Mouse (Mus musculus): ENCODE results near the gene Rsph1.

Rsph1 gene

GRCm38 (mm10) chr17:31303401-31303800 lies 26.2 kb upstream of the Rsph1 start:
- no peak for DNase-seq (ENCODE audit: low spot score in 2 of 2)

- no peak for DNase-seq (ENCODE audit: low spot score in 2 of 2)
These were observed 23.6 kb upstream of the Rsph1 start for GRCm38 (mm10) chr17:31300736-31301135.

- DNase-seq (ENCODE audit: low spot score in 2 of 2): no peak
These were observed 22.8 kb upstream of the Rsph1 start for GRCm38 (mm10) chr17:31299981-31300380.

GRCm38 (mm10) chr17:31298419-31299209 lies 21.4 kb upstream of the Rsph1 start:
- no peak for DNase-seq (ENCODE audit: low spot score in 2 of 2)

- peak in 1 of 2 experiments; percentile 52 for DNase-seq (ENCODE audit: low spot score in 2 of 2)
These were observed 20.3 kb upstream of the Rsph1 start for GRCm38 (mm10) chr17:31297521-31297939.

- DNase-seq (ENCODE audit: low spot score in 2 of 2): peak; percentile 82 to 83
These were observed 19.0 kb upstream of the Rsph1 start for GRCm38 (mm10) chr17:31295892-31296781.

- peak; percentile 82 to 83 for DNase-seq (ENCODE audit: low spot score in 2 of 2)
These were observed 18.2 kb upstream of the Rsph1 start for GRCm38 (mm10) chr17:31295215-31295891.

DNA sequence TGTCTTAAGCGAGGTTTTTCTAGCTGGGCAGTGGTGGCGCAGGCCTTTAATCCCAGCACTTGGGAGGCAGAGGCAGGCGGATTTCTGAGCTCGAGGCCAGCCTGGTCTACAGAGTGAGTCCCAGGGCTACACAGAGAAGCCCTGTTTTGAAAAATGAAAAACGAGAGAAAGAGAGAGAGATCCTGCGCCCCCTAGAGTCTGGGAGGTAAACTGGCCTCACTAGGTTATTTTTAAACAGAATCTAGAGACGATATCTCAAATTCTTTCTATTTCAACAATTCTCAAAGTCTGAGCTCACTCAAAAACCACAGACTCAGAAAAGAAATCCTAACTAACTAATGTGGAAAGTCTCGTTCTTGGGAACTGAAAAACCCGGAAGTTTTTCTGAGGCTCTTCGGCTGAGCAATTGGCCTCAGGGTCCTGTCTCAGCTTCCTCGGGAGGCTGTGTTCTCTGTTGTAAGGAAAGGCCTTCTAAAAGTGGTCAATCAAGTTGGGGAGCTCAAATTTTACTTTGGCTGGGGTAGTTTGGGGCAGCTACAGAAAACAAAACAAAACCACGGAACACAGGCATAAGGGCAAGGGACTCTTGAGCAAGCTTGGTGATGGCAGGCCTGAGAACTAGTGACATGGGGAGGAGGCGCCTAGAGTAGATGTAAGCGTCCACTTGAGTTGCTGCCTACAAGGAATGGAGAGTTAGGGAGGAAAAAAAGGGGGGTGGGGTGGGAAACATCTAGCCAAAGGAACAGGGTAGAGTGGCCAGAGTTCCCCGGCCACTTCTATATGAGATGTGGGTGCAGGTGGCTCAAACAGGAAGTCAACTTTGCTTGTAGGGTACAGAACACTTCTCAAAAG lies 17.4 kb upstream of the Rsph1 start:
- peak in 1 of 2 experiments; percentile 67 for DNase-seq (ENCODE audit: low spot score in 2 of 2)

DNA sequence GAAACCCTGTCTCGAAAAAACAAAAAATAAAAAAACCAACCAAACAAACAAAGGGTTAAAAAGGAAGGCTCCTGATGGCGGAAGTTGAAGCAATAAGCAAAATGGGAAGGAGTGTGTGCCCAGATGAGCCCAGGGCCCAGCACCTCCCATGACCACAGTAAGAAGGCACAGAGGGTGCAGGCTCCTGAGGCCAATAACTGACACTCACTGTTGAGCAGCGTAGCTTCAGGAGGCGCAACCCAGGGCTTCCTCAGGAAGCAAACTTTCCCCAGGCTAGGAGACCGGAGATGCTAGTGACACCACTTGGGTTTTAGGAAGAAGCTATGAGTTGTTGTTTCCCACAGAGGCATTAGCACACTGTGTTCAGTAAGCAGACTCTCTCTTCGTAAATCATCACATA lies 13.7 kb upstream of the Rsph1 start:
- peak; percentile 37 to 61 for DNase-seq (ENCODE audit: low spot score in 2 of 2)

DNA sequence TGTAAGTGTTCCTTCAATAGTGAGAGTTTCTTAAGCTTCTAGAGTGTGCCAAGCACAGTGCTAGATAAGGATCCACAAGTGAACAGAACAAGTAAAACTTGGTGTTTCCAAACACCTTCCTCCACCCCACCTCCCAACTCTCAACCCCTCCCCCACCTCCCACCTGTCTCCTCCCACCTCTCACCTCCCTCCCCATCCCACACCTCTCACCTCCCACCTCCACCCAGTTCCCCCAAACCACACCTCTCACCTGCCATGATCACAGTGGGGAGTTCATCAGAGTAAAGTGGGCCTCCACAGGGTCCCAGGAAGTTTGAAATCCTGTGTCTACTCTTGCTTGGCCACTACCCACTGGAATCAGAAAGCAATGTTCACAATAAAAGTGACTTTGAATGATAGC lies 13.1 kb upstream of the Rsph1 start:
- DNase-seq (ENCODE audit: low spot score in 2 of 2): no peak

GRCm38 (mm10) chr17:31288999-31289726 lies 12.0 kb upstream of the Rsph1 start:
- no peak for DNase-seq (ENCODE audit: low spot score in 2 of 2)

- no peak for DNase-seq (ENCODE audit: low spot score in 2 of 2)
These were observed 10.0 kb upstream of the Rsph1 start for GRCm38 (mm10) chr17:31287216-31287615.

DNA sequence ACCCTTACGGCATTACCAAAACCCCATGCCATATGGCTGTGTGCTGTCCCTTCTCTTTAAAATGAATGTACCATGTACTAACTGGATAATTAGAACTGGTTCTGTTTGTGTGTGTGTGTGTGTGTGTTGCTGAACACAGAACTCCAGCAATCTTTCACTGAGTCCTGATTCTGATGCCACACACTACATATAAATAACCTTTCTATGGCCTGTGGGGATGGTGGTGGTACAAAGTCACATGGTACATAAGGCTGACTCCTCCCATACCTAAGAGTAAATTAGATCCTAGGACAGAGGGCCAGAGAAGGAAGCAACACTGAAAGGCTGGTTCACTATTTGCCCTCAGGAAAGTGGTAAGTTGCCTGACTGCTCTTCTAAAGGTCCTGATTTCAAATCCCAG lies 9.3 kb upstream of the Rsph1 start, which contains the start of gene Slc37a1:
Slc37a1 (plus strand) TSS at position 301 of the 400 bp plus-strand sequence.
- DNase-seq (ENCODE audit: low spot score in 2 of 2): no peak

- DNase-seq (ENCODE audit: low spot score in 2 of 2): peak; percentile 68 to 73
These were observed 8.7 kb upstream of the Rsph1 start for GRCm38 (mm10) chr17:31285867-31286266.

DNA sequence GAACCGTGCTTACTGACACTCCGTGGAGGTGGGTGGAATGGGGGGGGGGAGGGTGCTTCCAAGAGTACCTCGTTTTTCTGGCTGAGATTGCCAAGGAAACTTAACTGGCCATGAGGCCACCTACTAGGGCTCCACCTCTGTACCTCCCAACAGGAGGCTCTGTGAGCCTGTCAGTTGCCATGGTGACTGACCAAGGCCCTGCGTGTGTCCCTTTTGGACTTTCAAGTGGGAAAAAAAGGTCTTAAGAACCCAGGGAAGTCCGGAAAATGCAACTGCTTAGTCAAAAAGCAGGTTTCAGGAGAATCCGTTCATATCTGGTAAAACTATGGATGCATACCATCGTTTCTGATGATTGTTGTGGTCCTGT lies 5.5 kb upstream of the Rsph1 start:
- DNase-seq (ENCODE audit: low spot score in 2 of 2): no peak

GRCm38 (mm10) chr17:31281830-31282686 lies 4.9 kb upstream of the Rsph1 start:
- no peak for DNase-seq (ENCODE audit: low spot score in 2 of 2)

- DNase-seq (ENCODE audit: low spot score in 2 of 2): no peak
These were observed 3.1 kb upstream of the Rsph1 start for GRCm38 (mm10) chr17:31280269-31280668.

- no peak for DNase-seq (ENCODE audit: low spot score in 2 of 2)
These were observed 2.4 kb upstream of the Rsph1 start for GRCm38 (mm10) chr17:31279541-31279940.

DNA sequence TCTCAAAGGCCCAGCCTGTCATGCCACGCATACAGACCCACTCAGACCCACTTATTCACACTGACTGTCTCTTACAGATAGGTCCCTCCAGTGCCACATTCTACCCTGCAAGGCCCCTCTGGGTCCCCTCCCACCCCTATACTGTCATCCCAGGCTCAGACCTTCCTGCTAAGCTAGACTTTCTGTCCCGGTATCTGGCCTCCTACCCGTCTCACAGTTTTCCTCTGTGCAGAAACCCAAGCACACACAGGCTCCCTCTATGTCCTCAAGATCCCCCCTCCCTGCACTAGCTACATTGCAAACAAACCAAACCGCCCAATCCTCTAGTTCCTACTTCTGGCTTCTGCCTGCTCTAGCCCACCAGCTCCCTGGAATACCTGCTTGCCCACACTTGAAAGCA lies 748 bp upstream of the Rsph1 start:
- DNase-seq (ENCODE audit: low spot score in 2 of 2): no peak

Data from spleen, postnatal 36 days (tissue).